Mouse (Mus musculus) stomach, postnatal 0 days (tissue): ENCODE measurements around the gene Tex44.

Experiments
- CTCF ChIP-seq: IDR thresholded peaks from 2 replicates; pipeline ENCODE4 v1.5.1; 2016; ENCODE audit warnings: antibody characterized with exemption, low read depth, mild to moderate bottlenecking, moderate library complexity
- EP300 ChIP-seq: optimal IDR thresholded peaks from 2 replicates; pipeline ENCODE3; 2016; ENCODE audit warnings: antibody characterized with exemption

GRCm38 (mm10) chr1:86376354-86376753 is 49.8 kb upstream of the Tex44 start:
- TF ChIP-seq CTCF = no peak
- TF ChIP-seq EP300 = no peak
